Mouse (Mus musculus): ENCODE data around the gene Snrpc. TPM values are rescaled to one million over a fixed set of nuclear protein-coding genes. Genes with fewer than 3 reads are reported as not detected.

The Snrpc gene
- total RNA-seq, 2 experiments from 2014 or later: 43.4 to 49.8 TPM

- intact Hi-C loops (cut with DNase I): loop anchor here (1.0 to 10.0 kb wide), 4 partner anchors 19 to 707 kb away; partner anchors contain the start of genes Anks1, D17Wsu92e, Pacsin1 and Taf11
- TF ChIP-seq CTCF (IDR thresholded peaks at IDR 0.05): no peak; the same call in 1 of the 2 replicates
- H3K4me3 ChIP-seq: peak overlapping the region; percentile 88
- peak overlapping the region; percentile 89 for H3K27ac ChIP-seq
- peak; percentile 96 to 97 for DNase-seq (ENCODE audit: extremely low spot score in 1 of 2, low spot score in 2 of 2)
Measured at GRCm38 (mm10) chr17:27839469-27840252, 1.7 kb downstream of the Snrpc start.

- intact Hi-C loops (cut with DNase I): no loop called here
- TF ChIP-seq CTCF (IDR thresholded peaks at IDR 0.05): no peak; the same call in 1 of the 2 replicates
- no peak overlapping the region for H3K4me3 ChIP-seq
- DNase-seq (ENCODE audit: extremely low spot score in 1 of 2, low spot score in 2 of 2): no peak
- no peak overlapping the region for H3K27ac ChIP-seq
Measured at GRCm38 (mm10) chr17:27848351-27848750, 10.4 kb downstream of the Snrpc start.

GRCm38 (mm10) chr17:27851076-27851475 lies 13.1 kb downstream of the Snrpc start:
- no peak overlapping the region for H3K4me3 ChIP-seq
- no peak overlapping the region for H3K27ac ChIP-seq
- TF ChIP-seq CTCF (IDR thresholded peaks at IDR 0.05): no peak
- intact Hi-C loops (cut with DNase I): no loop called here
- DNase-seq (ENCODE audit: extremely low spot score in 1 of 2, low spot score in 2 of 2): no peak

GRCm38 (mm10) chr17:27856265-27856797 lies 18.4 kb downstream of the Snrpc start, which contains the start of gene Uhrf1bp1:
Gene Uhrf1bp1 (plus strand): TSS chr17:27856441.
- TF ChIP-seq CTCF (IDR thresholded peaks at IDR 0.05): no peak; the same call in 1 of the 2 replicates
- Histone ChIP-seq H3K27ac (peak within 1 kb of the TSS; percentile 86), H3K4me3 (peak within 1 kb of the TSS; percentile 96)
- DNase-seq (ENCODE audit: extremely low spot score in 1 of 2, low spot score in 2 of 2): peak; percentile 83
- intact Hi-C loops (cut with DNase I): loop anchor here (2.0 kb wide), 1 partner anchor 50 kb away; no protein-coding TSS in a partner anchor

GRCm38 (mm10) chr17:27856798-27857648 lies 19.1 kb downstream of the Snrpc start:
- H3K4me3 ChIP-seq: peak overlapping the region; percentile 96
- peak overlapping the region; percentile 86 for H3K27ac ChIP-seq
- DNase-seq (ENCODE audit: extremely low spot score in 1 of 2, low spot score in 2 of 2): peak in 1 of 2 experiments; percentile 38
- no peak for TF ChIP-seq CTCF (IDR thresholded peaks at IDR 0.05)
- intact Hi-C loops (cut with DNase I): loop anchor here (2.0 kb wide), 1 partner anchor 50 kb away; no protein-coding TSS in a partner anchor

- no peak overlapping the region for H3K27ac ChIP-seq
- intact Hi-C loops (cut with DNase I): loop anchor here (2.0 kb wide), 1 partner anchor 49 kb away; no protein-coding TSS in a partner anchor
- H3K4me3 ChIP-seq: peak overlapping the region; percentile 96
- no peak for DNase-seq (ENCODE audit: extremely low spot score in 1 of 2, low spot score in 2 of 2)
- TF ChIP-seq CTCF (IDR thresholded peaks at IDR 0.05): no peak
Measured at GRCm38 (mm10) chr17:27857649-27858475, 19.9 kb downstream of the Snrpc start.

GRCm38 (mm10) chr17:27859131-27859530 lies 21.2 kb downstream of the Snrpc start:
- H3K4me3 ChIP-seq: no peak overlapping the region
- DNase-seq (ENCODE audit: extremely low spot score in 1 of 2, low spot score in 2 of 2): no peak
- no peak overlapping the region for H3K27ac ChIP-seq
- intact Hi-C loops (cut with DNase I): no loop called here
- no peak for TF ChIP-seq CTCF (IDR thresholded peaks at IDR 0.05)

- Histone ChIP-seq H3K27ac (no peak overlapping the region), H3K4me3 (no peak overlapping the region)
- TF ChIP-seq CTCF (IDR thresholded peaks at IDR 0.05): peak; percentile 29
- DNase-seq (ENCODE audit: extremely low spot score in 1 of 2, low spot score in 2 of 2): no peak
- intact Hi-C loops (cut with DNase I): no loop called here
Measured at GRCm38 (mm10) chr17:27865461-27865860, 27.5 kb downstream of the Snrpc start.

GRCm38 (mm10) chr17:27866737-27867136 lies 28.8 kb downstream of the Snrpc start:
- Histone ChIP-seq H3K4me3 (no peak overlapping the region), H3K27ac (no peak overlapping the region)
- intact Hi-C loops (cut with DNase I): no loop called here
- no peak for DNase-seq (ENCODE audit: extremely low spot score in 1 of 2, low spot score in 2 of 2)
- no peak for TF ChIP-seq CTCF (IDR thresholded peaks at IDR 0.05)

GRCm38 (mm10) chr17:27871851-27872250 lies 33.9 kb downstream of the Snrpc start:
- TF ChIP-seq CTCF (IDR thresholded peaks at IDR 0.05): no peak
- intact Hi-C loops (cut with DNase I): no loop called here
- no peak overlapping the region for H3K4me3 ChIP-seq
- no peak overlapping the region for H3K27ac ChIP-seq
- DNase-seq (ENCODE audit: extremely low spot score in 1 of 2, low spot score in 2 of 2): peak in 1 of 2 experiments; percentile 17

- TF ChIP-seq CTCF (IDR thresholded peaks at IDR 0.05): no peak
- intact Hi-C loops (cut with DNase I): no loop called here
- no peak for DNase-seq (ENCODE audit: extremely low spot score in 1 of 2, low spot score in 2 of 2)
- Histone ChIP-seq H3K27ac (no peak overlapping the region), H3K4me3 (no peak overlapping the region)
Measured at GRCm38 (mm10) chr17:27873583-27873982, 35.6 kb downstream of the Snrpc start.

All from left cerebral cortex, adult 2 months (tissue).